Mouse (Mus musculus): ENCODE data around the gene Vdr.

Gene Vdr

GRCm38 (mm10) chr15:97919217-97919616 lies 8.8 kb upstream of the Vdr start:
- no peak for DNase-seq

- DNase-seq: no peak
Observed at GRCm38 (mm10) chr15:97917994-97918393, 7.6 kb upstream of the Vdr start.

GRCm38 (mm10) chr15:97914331-97914747 lies 3.9 kb upstream of the Vdr start:
- DNase-seq: peak in 1 of 2 experiments; percentile 38

- DNase-seq: peak; percentile 45 to 54
Observed at GRCm38 (mm10) chr15:97907801-97908751, 2.4 kb downstream of the Vdr start.

- peak; percentile 41 to 62 for DNase-seq
Observed at GRCm38 (mm10) chr15:97907202-97907601, 3.2 kb downstream of the Vdr start.

GRCm38 (mm10) chr15:97905281-97905680 lies 5.1 kb downstream of the Vdr start:
- DNase-seq: no peak

GRCm38 (mm10) chr15:97904339-97904991 lies 6.0 kb downstream of the Vdr start:
- no peak for DNase-seq

GRCm38 (mm10) chr15:97903261-97904009 lies 7.0 kb downstream of the Vdr start:
- DNase-seq: no peak

- no peak for DNase-seq
Observed at GRCm38 (mm10) chr15:97900991-97901390, 9.4 kb downstream of the Vdr start.

GRCm38 (mm10) chr15:97900336-97900912 lies 10.0 kb downstream of the Vdr start:
- no peak for DNase-seq

GRCm38 (mm10) chr15:97899714-97900113 lies 10.7 kb downstream of the Vdr start:
- DNase-seq: no peak

- no peak for DNase-seq
Observed at GRCm38 (mm10) chr15:97898791-97899190, 11.6 kb downstream of the Vdr start.

GRCm38 (mm10) chr15:97896861-97897654 lies 13.4 kb downstream of the Vdr start:
- DNase-seq: no peak

GRCm38 (mm10) chr15:97896347-97896746 lies 14.1 kb downstream of the Vdr start:
- peak; percentile 36 to 70 for DNase-seq

GRCm38 (mm10) chr15:97895847-97896246 lies 14.6 kb downstream of the Vdr start:
- no peak for DNase-seq

GRCm38 (mm10) chr15:97892506-97892905 lies 17.9 kb downstream of the Vdr start:
- DNase-seq: no peak

- no peak for DNase-seq
Observed at GRCm38 (mm10) chr15:97890450-97890849, 20.0 kb downstream of the Vdr start.

- DNase-seq: no peak
Observed at GRCm38 (mm10) chr15:97890017-97890416, 20.4 kb downstream of the Vdr start.

- DNase-seq: no peak
Observed at GRCm38 (mm10) chr15:97887541-97888016, 22.9 kb downstream of the Vdr start.

- no peak for DNase-seq
Observed at GRCm38 (mm10) chr15:97881423-97881822, 29.0 kb downstream of the Vdr start.

GRCm38 (mm10) chr15:97880441-97880840 lies 30.0 kb downstream of the Vdr start:
- DNase-seq: no peak

Measured in lung, adult 18-20 months (tissue).